ENCODE assay signal across 23 mouse cellular contexts in genomic region chr9:96859027-96859426, GRCm38 (mm10). TPM values are rescaled to one million over a fixed set of nuclear protein-coding genes. Genes with fewer than 3 reads are reported as not detected.
A peak's percentile ranks its signal among the peaks of the same experiment; 100 is the strongest.
DNase-seq lines count a peak whose midpoint lies in the region; ATAC-seq and TF ChIP-seq lines count a peak whose summit lies in the region.
"Had no signal": no experiment of that assay in that cellular context is flagged by ENCODE, and none has a peak within 500 bp of the region (broad histone marks: within the 10 kb centered on the region; RNA-seq: fewer than 3 reads in every experiment).

No protein-coding gene starts in this region.

- intact Hi-C loops in left cerebral cortex, postnatal 4 days (cut with DNase I): no loop called here
- intact Hi-C loops in left cerebral cortex, postnatal 36 days (cut with DNase I): no loop called here

- TF ChIP-seq RAD21 in CH12.LX (IDR thresholded peaks at IDR 0.05; ENCODE audit: low read depth, low read length): no peak

- dilution Hi-C loops in CH12.LX (cut with MboI; ENCODE audit: extremely low pct_ligation_motif_present, extremely low pct_unique_long_range_greater_than_20kb, low sequenced_read_pairs): no loop called here

- TF ChIP-seq POLR2A in cerebellum, adult 2 months (IDR thresholded peaks at IDR 0.05; ENCODE audit: borderline replicate concordance, insufficient read depth, low read length): no peak
- TF ChIP-seq POLR2A in CH12.LX (IDR thresholded peaks at IDR 0.05; ENCODE audit: low read depth, low read length): 0 out of 2 replicates have a peak, but pooled peaks have one; percentile 22

- peak in 1 of 2 experiments; percentile 47 for DNase-seq in cerebellum, adult 2 months
- DNase-seq in cerebellum, postnatal 25 days: no peak
- no peak for DNase-seq in hindbrain, embryonic 10.5 days (ENCODE audit: low spot score)
- DNase-seq in hindbrain, embryonic 14.5 days (ENCODE audit: low spot score): no peak
- peak; percentile 43 for DNase-seq in left cerebral cortex, postnatal 4 days
- DNase-seq in left cerebral cortex, adult 9 months (ENCODE audit: low spot score in 2 of 2): no peak
- DNase-seq in CH12.LX (ENCODE audit: extremely low read depth): peak; percentile 49
- DNase-seq in left cerebral cortex, postnatal 36 days (ENCODE audit: low spot score in 2 of 2): no peak
- DNase-seq: adrenal gland, postnatal 10 days; adrenal gland, postnatal 36 days; cerebellum, adult 9-11 months; embryo, embryonic 11 days; gastrocnemius, postnatal 25 days; heart, adult 18-20 months; kidney, adult 11 months had no signal

- H3K4me1 ChIP-seq in cerebellum, adult 2 months (ENCODE audit: control insufficient read depth, insufficient read depth, low read length): peaks cover 57% of the 10 kb centered on the region
- H3K4me1 ChIP-seq in hindbrain, embryonic 10.5 days (replicated peaks): peaks cover 19% of the 10 kb centered on the region
- peaks cover 7% of the 10 kb centered on the region for H3K4me1 ChIP-seq in hindbrain, embryonic 14.5 days (replicated peaks; ENCODE audit: control insufficient read depth, insufficient read depth, low read length)
- peaks cover 38 to 100% of the 10 kb centered on the region in 2 experiments for H3K4me1 ChIP-seq in CH12.LX (ENCODE audit: control insufficient read depth in 1 of 2, insufficient read depth in 2 of 2)
- H3K4me1 ChIP-seq: forebrain, embryonic 15.5 days had no signal

- WGBS in cerebellum, adult 2 months: 23% methylated on average over 2 of the region's 2 CpGs
- WGBS in hindbrain, embryonic 10.5 days: 56% methylated on average over 2 of the region's 2 CpGs
- WGBS in hindbrain, embryonic 14.5 days: 27% methylated on average over 2 of the region's 2 CpGs

- H3K79me2 ChIP-seq in CH12.LX (replicated peaks; ENCODE audit: control insufficient read depth, extremely low read depth, insufficient read depth, poor library complexity, severe bottlenecking): no peaks in the 10 kb centered on the region

- no peaks in the 10 kb centered on the region for H3K9me3 ChIP-seq in hindbrain, embryonic 10.5 days
- H3K9me3 ChIP-seq in hindbrain, embryonic 14.5 days (ENCODE audit: control insufficient read depth, low read length): no peaks in the 10 kb centered on the region
- no peaks in the 10 kb centered on the region for H3K9me3 ChIP-seq in CH12.LX (replicated peaks; ENCODE audit: low read length)
- H3K9me3 ChIP-seq: embryonic facial prominence, embryonic 10.5 days; embryonic facial prominence, embryonic 13.5 days; forebrain, embryonic 12.5 days; forebrain, embryonic 15.5 days; G1E; intestine, embryonic 15.5 days had no signal

- no peaks in the 10 kb centered on the region for H3K27me3 ChIP-seq in cerebellum, adult 2 months (ENCODE audit: control insufficient read depth, insufficient read depth, low read length)
- H3K27me3 ChIP-seq in hindbrain, embryonic 10.5 days (ENCODE audit: insufficient read depth, poor library complexity, severe bottlenecking): no peaks in the 10 kb centered on the region
- H3K27me3 ChIP-seq in hindbrain, embryonic 14.5 days (ENCODE audit: control insufficient read depth, insufficient read depth, low read length): no peaks in the 10 kb centered on the region
- H3K27me3 ChIP-seq in CH12.LX (replicated peaks): no peaks in the 10 kb centered on the region
- H3K27me3 ChIP-seq: embryonic facial prominence, embryonic 13.5 days; forebrain, embryonic 12.5 days; forebrain, embryonic 15.5 days; intestine, embryonic 15.5 days; Patski had no signal

- TF ChIP-seq CTCF in cerebellum, adult 2 months (IDR thresholded peaks at IDR 0.05; ENCODE audit: borderline replicate concordance, insufficient read depth, low read depth, low read length): no peak
- no peak for TF ChIP-seq CTCF in CH12.LX (conservative IDR thresholded peaks at IDR 0.05 in 1 of 2, IDR thresholded peaks at IDR 0.05 in 1 of 2; ENCODE audit: low read depth in 2 of 2, low read length in 2 of 2)

- peak; percentile 73; the same call in 1 of the 2 replicates for TF ChIP-seq EP300 in CH12.LX (IDR thresholded peaks at IDR 0.05; ENCODE audit: low read length)

- in situ Hi-C loops in CH12.LX (cut with MboI; ENCODE audit: low pct_ligation_motif_present, low pct_unique_long_range_greater_than_20kb, low sequenced_read_pairs): no loop called here

- ATAC-seq in hindbrain, embryonic 14.5 days (ENCODE audit: low FRiP score): no peak
- ATAC-seq: forebrain, embryonic 15.5 days; intestine, embryonic 15.5 days; Patski had no signal

- peaks cover 11% of the 10 kb centered on the region for H3K36me3 ChIP-seq in hindbrain, embryonic 10.5 days
- no peaks in the 10 kb centered on the region for H3K36me3 ChIP-seq in hindbrain, embryonic 14.5 days (replicated peaks; ENCODE audit: control insufficient read depth, insufficient read depth)
- peaks cover 0 to 9% of the 10 kb centered on the region in 2 experiments for H3K36me3 ChIP-seq in CH12.LX (replicated peaks in 1 of 2; ENCODE audit: control insufficient read depth in 1 of 2, insufficient read depth in 1 of 2, low read length in 1 of 2)
- H3K36me3 ChIP-seq: embryonic facial prominence, embryonic 10.5 days; embryonic facial prominence, embryonic 13.5 days; forebrain, embryonic 15.5 days; G1E; intestine, embryonic 15.5 days had no signal

- no peak overlapping the region for H3K4me3 ChIP-seq in cerebellum, adult 2 months (replicated peaks; ENCODE audit: insufficient read depth, low read depth, low read length)
- H3K4me3 ChIP-seq in hindbrain, embryonic 10.5 days: no peak overlapping the region
- no peak overlapping the region for H3K4me3 ChIP-seq in hindbrain, embryonic 14.5 days (replicated peaks; ENCODE audit: low read length)
- no peak overlapping the region for H3K4me3 ChIP-seq in CH12.LX (replicated peaks in 1 of 3; ENCODE audit: low read depth in 2 of 3, low read length in 2 of 3, poor library complexity in 1 of 3)
- H3K4me3 ChIP-seq: embryonic facial prominence, embryonic 10.5 days; embryonic facial prominence, embryonic 13.5 days; erythroblast, embryonic 14.5 days; forebrain, embryonic 12.5 days; forebrain, embryonic 15.5 days; intestine, embryonic 15.5 days had no signal

- no peak overlapping the region for H3K9ac ChIP-seq in hindbrain, embryonic 14.5 days
- no peak overlapping the region; the same call in 1 of the 2 replicates for H3K9ac ChIP-seq in CH12.LX (ENCODE audit: insufficient read depth, low read depth)
- H3K9ac ChIP-seq: embryonic facial prominence, embryonic 13.5 days; forebrain, embryonic 12.5 days; forebrain, embryonic 15.5 days; intestine, embryonic 15.5 days had no signal

- H3K27ac ChIP-seq in cerebellum, adult 2 months (ENCODE audit: insufficient read depth, low read length): 0 out of 2 replicates have a peak overlapping the region, but pooled peaks have one; percentile 34
- peak overlapping the region; percentile 3; the same call in 1 of the 2 replicates for H3K27ac ChIP-seq in hindbrain, embryonic 10.5 days
- no peak overlapping the region for H3K27ac ChIP-seq in hindbrain, embryonic 14.5 days
- H3K27ac ChIP-seq in CH12.LX (ENCODE audit: insufficient read depth, low read depth): peak overlapping the region; percentile 65; the same call in 1 of the 2 replicates
- H3K27ac ChIP-seq: embryonic facial prominence, embryonic 10.5 days; embryonic facial prominence, embryonic 13.5 days; forebrain, embryonic 12.5 days; forebrain, embryonic 15.5 days; intestine, embryonic 15.5 days had no signal

- H3K4me2 ChIP-seq in hindbrain, embryonic 14.5 days (replicated peaks): no peak overlapping the region
- peak overlapping the region; percentile 17 for H3K4me2 ChIP-seq in CH12.LX (ENCODE audit: insufficient read depth, low read depth, poor library complexity, severe bottlenecking)
- H3K4me2 ChIP-seq: embryonic facial prominence, embryonic 13.5 days; forebrain, embryonic 12.5 days; forebrain, embryonic 15.5 days; intestine, embryonic 15.5 days had no signal

TF ChIP-seq in CH12.LX, 34 proteins besides CTCF, POLR2A, EP300 and RAD21 (continues in another document):
- TF ChIP-seq MXI1 (IDR thresholded peaks at IDR 0.05; ENCODE audit: low read depth, low read length) (peak; percentile 42; the same call in 1 of the 2 replicates), GABPA (IDR thresholded peaks at IDR 0.05; ENCODE audit: insufficient replicate concordance, low read depth, low read length) (no peak), PAX5 (IDR thresholded peaks at IDR 0.05; ENCODE audit: low read length) (no peak), ZMIZ1 (IDR thresholded peaks at IDR 0.05; ENCODE audit: low read depth, low read length) (no peak), NELFE (IDR thresholded peaks at IDR 0.05; ENCODE audit: low read depth, low read length) (no peak), BHLHE40 (IDR thresholded peaks at IDR 0.05; ENCODE audit: low read depth, low read length) (peak; percentile 44), POLR2AphosphoS2 (IDR thresholded peaks at IDR 0.05; ENCODE audit: low read depth, low read length) (no peak), TCF12 (IDR thresholded peaks at IDR 0.05; ENCODE audit: low read depth, low read length) (peak; percentile 86), USF1 (IDR thresholded peaks at IDR 0.05; ENCODE audit: low read depth, low read length) (no peak), ETS1 (conservative IDR thresholded peaks at IDR 0.05; ENCODE audit: low read depth, low read length) (peak; percentile 85), MEF2A (IDR thresholded peaks at IDR 0.05; ENCODE audit: borderline replicate concordance, low read depth, low read length) (peak; percentile 70), MYC (IDR thresholded peaks at IDR 0.05; ENCODE audit: low read depth, low read length) (no peak), MAZ (IDR thresholded peaks at IDR 0.05; ENCODE audit: low read depth, low read length) (peak; percentile 70; the same call in 1 of the 2 replicates), ZKSCAN1 (IDR thresholded peaks at IDR 0.05; ENCODE audit: borderline replicate concordance, low read depth, low read length) (no peak), SMC3 (IDR thresholded peaks at IDR 0.05; ENCODE audit: low read depth, low read length) (no peak), TBP (conservative IDR thresholded peaks at IDR 0.05; ENCODE audit: low read depth, low read length) (0 out of 2 replicates have a peak, but pooled peaks have one; percentile 35), CHD2 (IDR thresholded peaks at IDR 0.05; ENCODE audit: low read length) (peak; percentile 45), KAT2A (IDR thresholded peaks at IDR 0.05; ENCODE audit: insufficient replicate concordance, low read length) (no peak), SIN3A (IDR thresholded peaks at IDR 0.05; ENCODE audit: low read length) (peak; percentile 76)

RNA-seq across cellular contexts. Expression of gene Pxylp1, which starts 33.4 kb away (rescaled TPM):
- 35.6 and 39.7 TPM in 2 replicates for polyA plus RNA-seq in cerebellum, adult 2 months (2012; rRNA removed)
- 28.5 and 33.1 TPM in 2 replicates for polyA plus RNA-seq in hindbrain, embryonic 10.5 days (2016; fragmentation: Nextera tagmentation; extraction: Ambion mirVana)
- polyA plus RNA-seq in hindbrain, embryonic 14.5 days (2014; fragmentation: Nextera tagmentation; extraction: Ambion mirVana): 34.6 and 43.9 TPM in 2 replicates
- total RNA-seq in left cerebral cortex, postnatal 4 days (2021): 10 to 100 TPM; 19.1 to 20.7 TPM
- total RNA-seq in CH12.LX (2012; rRNA removed): 6.2 and 7.8 TPM in 2 replicates
- 8.3 TPM in 2 replicates for total RNA-seq in CH12.LX (2014; rRNA removed)
- 10.1 and 12.0 TPM in 2 replicates for polyA plus RNA-seq in CH12.LX (2012; ENCODE audit: insufficient read length, low read depth)
- total RNA-seq in left cerebral cortex, postnatal 36 days (2021): 10 to 100 TPM; 17.1 to 17.6 TPM
- polyA plus RNA-seq: G1E had no signal

Comparison
In these comparisons a context has a peak if more than half of its experiments do, and no peak if none do; other contexts are left out.
1. DNase-seq: peak in left cerebral cortex, postnatal 4 days (single experiment) and CH12.LX (single experiment); none in cerebellum, postnatal 25 days (0 of 2), hindbrain, embryonic 10.5 days (single experiment), hindbrain, embryonic 14.5 days (single experiment), left cerebral cortex, adult 9 months (0 of 2) and left cerebral cortex, postnatal 36 days (0 of 2).